Mouse (Mus musculus): ENCODE measurements around the gene Csmd2. TPM values are rescaled to one million over a fixed set of nuclear protein-coding genes. Genes with fewer than 3 reads are reported as not detected.

The Csmd2 gene
- polyA plus RNA-seq, 1 experiment from 2014 or later, result 0.45 TPM

DNA sequence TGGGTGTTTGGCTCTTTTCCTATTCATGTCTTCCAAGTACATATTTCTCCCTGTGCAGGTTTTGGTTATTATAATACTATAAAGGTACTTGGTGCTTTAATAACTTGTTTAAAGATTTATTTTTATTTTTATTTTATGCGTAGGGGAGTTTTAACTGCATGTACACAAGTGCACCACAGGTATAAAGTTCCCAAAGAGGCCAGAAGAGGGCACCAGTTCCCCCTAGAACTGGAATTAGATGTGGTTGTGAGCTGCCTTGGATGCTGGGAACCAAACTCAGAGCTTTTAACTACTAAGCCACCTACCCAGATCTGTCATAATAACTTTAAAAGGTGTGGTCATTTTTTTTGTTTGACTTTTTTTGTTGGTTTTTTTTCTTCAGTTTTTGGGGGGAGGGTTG, 480.4 kb downstream of the Csmd2 start:
- DNase-seq (ENCODE audit: low spot score) (no peak), ATAC-seq (ENCODE audit: low read depth) (no peak)
- Histone ChIP-seq H3K27me3 (replicated peaks; ENCODE audit: control insufficient read depth, insufficient read depth, low read length) (no peaks in the 10 kb centered on the region), H3K27ac (replicated peaks; ENCODE audit: low read depth, low read length) (no peak overlapping the region), H3K9me3 (ENCODE audit: control insufficient read depth, low read length) (no peaks in the 10 kb centered on the region), H3K4me1 (ENCODE audit: control insufficient read depth, insufficient read depth, low read length) (no peaks in the 10 kb centered on the region), H3K4me3 (ENCODE audit: low read depth, low read length) (no peak overlapping the region), H3K36me3 (ENCODE audit: control insufficient read depth, insufficient read depth, low read length) (no peaks in the 10 kb centered on the region), H3K4me2 (ENCODE audit: low read depth, low read length) (no peak overlapping the region), H3K9ac (ENCODE audit: low read depth, low read length) (no peak overlapping the region)
- WGBS, result 85% methylated on average over 1 of the region's 1 CpGs

DNA sequence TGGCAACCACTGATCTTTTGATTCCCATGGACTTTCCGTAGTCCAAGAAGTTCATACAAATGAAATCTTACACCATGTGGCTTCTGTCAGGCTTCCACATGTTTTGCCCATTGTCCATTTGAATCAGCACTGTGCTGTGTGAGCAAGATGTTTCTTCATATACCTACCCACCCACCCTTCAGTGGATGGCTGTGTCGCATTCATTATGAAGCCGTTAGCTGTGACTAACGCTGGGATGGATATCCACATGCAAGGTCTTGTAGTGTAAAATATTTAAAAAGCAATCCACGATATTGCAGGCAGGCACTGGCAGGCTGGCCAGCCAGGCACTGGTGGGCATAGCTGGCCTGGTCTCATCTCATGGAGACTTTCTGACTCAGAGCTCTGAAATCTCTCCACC, 488.6 kb downstream of the Csmd2 start:
- 76% methylated on average over 5 of the region's 5 CpGs for WGBS
- no peak for ATAC-seq (ENCODE audit: low read depth)
- H3K9ac ChIP-seq (ENCODE audit: low read depth, low read length), result no peak overlapping the region

DNA sequence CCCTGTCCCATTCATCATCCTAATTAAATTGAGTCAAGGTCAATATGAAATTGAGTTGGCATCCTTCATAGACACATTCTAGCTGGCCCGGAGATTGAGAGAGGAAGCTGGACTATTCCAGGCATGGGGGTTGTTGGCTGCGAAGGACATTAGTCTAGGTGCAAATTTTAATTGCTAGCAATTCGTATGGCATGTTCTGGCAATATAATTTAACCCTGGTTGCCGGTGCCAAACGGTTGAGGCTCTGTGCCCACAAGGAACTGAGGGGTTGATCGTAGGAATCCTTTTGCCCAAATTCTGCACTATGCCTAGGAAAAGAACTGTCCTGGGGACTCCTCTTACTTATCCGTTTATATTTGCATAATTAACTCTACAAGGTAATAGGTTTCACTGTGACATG, 496.2 kb downstream of the Csmd2 start:
- H3K4me1 ChIP-seq (ENCODE audit: control insufficient read depth, insufficient read depth, low read length), result no peaks in the 10 kb centered on the region
- no peaks in the 10 kb centered on the region for H3K9me3 ChIP-seq (ENCODE audit: control insufficient read depth, low read length)
- no peak overlapping the region for H3K4me3 ChIP-seq (ENCODE audit: low read depth, low read length)
- no peak overlapping the region for H3K27ac ChIP-seq (replicated peaks; ENCODE audit: low read depth, low read length)
- H3K4me2 ChIP-seq (ENCODE audit: low read depth, low read length), result no peak overlapping the region
- no peaks in the 10 kb centered on the region for H3K36me3 ChIP-seq (ENCODE audit: control insufficient read depth, insufficient read depth, low read length)
- WGBS, result 89% methylated on average over 7 of the region's 7 CpGs
- no peak overlapping the region for H3K9ac ChIP-seq (ENCODE audit: low read depth, low read length)
- no peak for ATAC-seq (ENCODE audit: low read depth)
- DNase-seq (ENCODE audit: low spot score), result no peak
- H3K27me3 ChIP-seq (replicated peaks; ENCODE audit: control insufficient read depth, insufficient read depth, low read length), result no peaks in the 10 kb centered on the region

More for the DNA sequence above, 488.6 kb downstream of the Csmd2 start:
- H3K4me1 ChIP-seq (ENCODE audit: control insufficient read depth, insufficient read depth, low read length), result no peaks in the 10 kb centered on the region
- no peaks in the 10 kb centered on the region for H3K27me3 ChIP-seq (replicated peaks; ENCODE audit: control insufficient read depth, insufficient read depth, low read length)
- no peak for DNase-seq (ENCODE audit: low spot score)
- H3K9me3 ChIP-seq (ENCODE audit: control insufficient read depth, low read length), result no peaks in the 10 kb centered on the region
- H3K4me3 ChIP-seq (ENCODE audit: low read depth, low read length), result no peak overlapping the region
- H3K4me2 ChIP-seq (ENCODE audit: low read depth, low read length), result no peak overlapping the region
- H3K27ac ChIP-seq (replicated peaks; ENCODE audit: low read depth, low read length), result no peak overlapping the region
- H3K36me3 ChIP-seq (ENCODE audit: control insufficient read depth, insufficient read depth, low read length), result no peaks in the 10 kb centered on the region

DNA sequence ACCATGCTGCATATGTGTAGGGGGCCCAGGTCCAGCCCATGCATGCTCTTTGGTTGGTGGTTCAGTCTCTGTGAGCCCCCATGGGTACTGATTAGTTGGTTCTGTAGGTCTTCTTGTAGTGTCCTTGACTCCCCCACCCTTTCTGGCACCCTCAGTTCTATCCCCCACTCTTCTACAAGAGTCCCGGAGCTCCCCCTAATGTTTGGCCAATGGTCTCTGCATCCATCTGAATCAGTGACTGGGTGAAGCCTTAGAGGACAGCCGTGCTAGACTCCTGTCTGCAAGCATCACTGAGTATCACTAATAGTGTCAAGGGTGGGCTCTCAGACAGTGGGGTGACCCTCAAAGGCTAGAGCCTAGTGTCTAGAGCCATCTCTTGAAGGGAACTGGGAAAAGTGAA, 497.0 kb downstream of the Csmd2 start:
- no peak for ATAC-seq (ENCODE audit: low read depth)
- no peak overlapping the region for H3K27ac ChIP-seq (replicated peaks; ENCODE audit: low read depth, low read length)
- no peak overlapping the region for H3K4me3 ChIP-seq (ENCODE audit: low read depth, low read length)
- H3K4me2 ChIP-seq (ENCODE audit: low read depth, low read length), result no peak overlapping the region
- no peaks in the 10 kb centered on the region for H3K4me1 ChIP-seq (ENCODE audit: control insufficient read depth, insufficient read depth, low read length)
- DNase-seq (ENCODE audit: low spot score), result no peak
- 79% methylated on average over 2 of the region's 2 CpGs for WGBS
- no peak overlapping the region for H3K9ac ChIP-seq (ENCODE audit: low read depth, low read length)
- no peaks in the 10 kb centered on the region for H3K9me3 ChIP-seq (ENCODE audit: control insufficient read depth, low read length)
- no peaks in the 10 kb centered on the region for H3K27me3 ChIP-seq (replicated peaks; ENCODE audit: control insufficient read depth, insufficient read depth, low read length)
- no peaks in the 10 kb centered on the region for H3K36me3 ChIP-seq (ENCODE audit: control insufficient read depth, insufficient read depth, low read length)

DNA sequence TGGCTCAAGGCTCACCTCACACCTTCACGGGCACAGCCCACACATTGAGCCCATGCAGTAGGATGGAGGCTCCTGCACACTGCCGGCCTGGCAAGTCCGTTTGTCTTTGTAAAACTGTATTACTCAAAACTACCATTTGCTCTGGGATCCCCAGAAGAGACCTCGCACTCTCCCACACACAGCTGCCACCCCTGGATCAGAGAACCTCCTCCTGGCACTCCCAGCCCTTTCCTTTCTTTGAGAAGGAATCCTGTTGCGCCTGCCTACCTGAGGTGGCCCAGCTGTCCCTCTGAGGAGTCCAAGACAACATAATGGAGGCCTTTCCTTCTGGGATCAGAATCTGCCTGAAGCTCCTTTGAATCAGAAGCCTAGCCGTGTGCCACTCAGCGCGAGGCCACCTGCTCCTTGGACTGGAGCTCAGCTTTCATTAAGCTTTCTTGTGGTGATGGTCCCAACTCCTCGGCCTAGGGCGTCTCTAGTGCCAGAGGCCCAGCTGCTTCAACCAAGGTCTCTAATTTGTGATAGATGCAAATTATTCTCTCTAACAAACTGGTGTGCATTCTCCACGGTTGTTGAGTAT, 502.0 kb downstream of the Csmd2 start:
- ATAC-seq (ENCODE audit: low read depth), result no peak
- Histone ChIP-seq H3K4me3 (ENCODE audit: low read depth, low read length) (no peak overlapping the region), H3K9ac (ENCODE audit: low read depth, low read length) (no peak overlapping the region), H3K4me2 (ENCODE audit: low read depth, low read length) (no peak overlapping the region), H3K36me3 (ENCODE audit: control insufficient read depth, insufficient read depth, low read length) (no peaks in the 10 kb centered on the region), H3K4me1 (ENCODE audit: control insufficient read depth, insufficient read depth, low read length) (no peaks in the 10 kb centered on the region), H3K9me3 (ENCODE audit: control insufficient read depth, low read length) (no peaks in the 10 kb centered on the region), H3K27me3 (replicated peaks; ENCODE audit: control insufficient read depth, insufficient read depth, low read length) (no peaks in the 10 kb centered on the region), H3K27ac (replicated peaks; ENCODE audit: low read depth, low read length) (no peak overlapping the region)
- 75% methylated on average over 11 of the region's 11 CpGs for WGBS
- DNase-seq (ENCODE audit: low spot score), result no peak

DNA sequence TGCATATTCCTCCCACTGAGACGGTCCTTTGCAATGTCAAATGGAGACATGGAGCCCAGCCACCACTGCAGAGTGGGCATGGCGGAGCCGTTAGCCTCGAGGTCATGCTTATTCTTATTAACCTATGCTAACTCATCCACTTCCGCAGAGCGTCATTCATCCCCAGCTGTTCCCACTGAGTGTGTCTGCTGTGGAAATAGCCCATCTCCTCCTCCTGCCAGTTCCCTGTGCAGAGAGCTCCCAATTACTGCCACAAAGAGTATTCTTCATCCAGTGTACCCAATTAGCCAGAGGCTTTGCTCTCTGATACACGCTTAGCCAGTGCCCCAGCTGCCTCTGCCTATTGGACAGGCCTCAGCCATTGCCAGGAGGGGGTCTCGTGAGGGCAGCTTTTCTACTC, 504.4 kb downstream of the Csmd2 start:
- 74% methylated on average over 8 of the region's 8 CpGs for WGBS
- H3K36me3 ChIP-seq (ENCODE audit: control insufficient read depth, insufficient read depth, low read length), result no peaks in the 10 kb centered on the region
- H3K4me2 ChIP-seq (ENCODE audit: low read depth, low read length), result no peak overlapping the region
- H3K9ac ChIP-seq (ENCODE audit: low read depth, low read length), result no peak overlapping the region
- H3K9me3 ChIP-seq (ENCODE audit: control insufficient read depth, low read length), result no peaks in the 10 kb centered on the region
- no peaks in the 10 kb centered on the region for H3K4me1 ChIP-seq (ENCODE audit: control insufficient read depth, insufficient read depth, low read length)
- H3K27me3 ChIP-seq (replicated peaks; ENCODE audit: control insufficient read depth, insufficient read depth, low read length), result no peaks in the 10 kb centered on the region
- H3K4me3 ChIP-seq (ENCODE audit: low read depth, low read length), result no peak overlapping the region
- H3K27ac ChIP-seq (replicated peaks; ENCODE audit: low read depth, low read length), result no peak overlapping the region
- ATAC-seq (ENCODE audit: low read depth), result peak; percentile 82; the same call in 1 of the 2 replicates
- DNase-seq (ENCODE audit: low spot score), result peak; percentile 61

DNA sequence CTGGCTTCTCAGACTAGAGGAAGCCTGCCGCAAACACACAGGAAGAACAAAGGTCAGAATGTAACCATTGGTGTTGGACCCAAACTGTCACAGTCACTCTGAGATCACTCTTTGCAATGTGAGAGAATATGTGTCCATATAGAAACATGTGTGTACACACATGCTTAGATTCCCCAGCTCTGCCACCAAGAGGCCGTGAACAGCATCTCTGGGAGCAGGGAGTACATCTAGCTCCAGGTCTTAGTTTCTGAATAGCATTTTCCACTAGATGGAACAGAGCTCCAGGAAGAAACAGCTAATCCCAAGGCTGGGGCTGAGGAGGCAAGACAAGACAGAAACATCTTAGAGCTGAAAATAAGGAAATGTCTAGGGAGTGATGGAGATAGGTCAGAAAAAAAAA, 512.3 kb downstream of the Csmd2 start:
- no peak for DNase-seq (ENCODE audit: low spot score)
- ATAC-seq (ENCODE audit: low read depth), result no peak
- 69% methylated on average over 2 of the region's 2 CpGs for WGBS
- H3K4me1 ChIP-seq (ENCODE audit: control insufficient read depth, insufficient read depth, low read length), result no peaks in the 10 kb centered on the region
- no peaks in the 10 kb centered on the region for H3K27me3 ChIP-seq (replicated peaks; ENCODE audit: control insufficient read depth, insufficient read depth, low read length)
- no peak overlapping the region for H3K4me2 ChIP-seq (ENCODE audit: low read depth, low read length)
- no peak overlapping the region for H3K4me3 ChIP-seq (ENCODE audit: low read depth, low read length)
- H3K27ac ChIP-seq (replicated peaks; ENCODE audit: low read depth, low read length), result no peak overlapping the region
- no peaks in the 10 kb centered on the region for H3K9me3 ChIP-seq (ENCODE audit: control insufficient read depth, low read length)
- H3K36me3 ChIP-seq (ENCODE audit: control insufficient read depth, insufficient read depth, low read length), result no peaks in the 10 kb centered on the region
- no peak overlapping the region for H3K9ac ChIP-seq (ENCODE audit: low read depth, low read length)

DNA sequence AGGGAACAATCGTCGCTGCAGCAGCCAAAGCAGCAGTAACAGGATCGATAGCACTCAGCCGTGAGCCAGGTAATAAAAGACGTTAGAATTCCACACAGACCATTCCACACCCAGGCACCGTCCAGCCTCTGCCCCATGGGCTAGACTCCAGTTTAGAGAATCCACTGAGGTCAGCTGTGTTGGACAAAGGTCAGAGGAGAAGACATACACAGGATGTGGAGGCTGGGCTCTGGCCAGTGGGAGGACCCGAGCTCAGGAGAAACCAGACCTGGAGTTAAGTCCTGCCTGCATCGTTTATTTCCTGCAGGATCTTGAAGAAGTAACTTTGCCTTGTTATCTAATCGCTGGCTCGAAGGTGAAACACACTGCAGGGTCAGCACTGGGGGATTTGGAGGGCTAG, 519.2 kb downstream of the Csmd2 start:
- H3K9me3 ChIP-seq (ENCODE audit: control insufficient read depth, low read length), result no peaks in the 10 kb centered on the region
- H3K27ac ChIP-seq (replicated peaks; ENCODE audit: low read depth, low read length), result no peak overlapping the region
- no peak for ATAC-seq (ENCODE audit: low read depth)
- DNase-seq (ENCODE audit: low spot score), result no peak
- H3K4me1 ChIP-seq (ENCODE audit: control insufficient read depth, insufficient read depth, low read length), result no peaks in the 10 kb centered on the region
- H3K36me3 ChIP-seq (ENCODE audit: control insufficient read depth, insufficient read depth, low read length), result no peaks in the 10 kb centered on the region
- H3K27me3 ChIP-seq (replicated peaks; ENCODE audit: control insufficient read depth, insufficient read depth, low read length), result no peaks in the 10 kb centered on the region
- WGBS, result 35% methylated on average over 10 of the region's 10 CpGs
- no peak overlapping the region for H3K9ac ChIP-seq (ENCODE audit: low read depth, low read length)
- no peak overlapping the region for H3K4me2 ChIP-seq (ENCODE audit: low read depth, low read length)
- H3K4me3 ChIP-seq (ENCODE audit: low read depth, low read length), result no peak overlapping the region

DNA sequence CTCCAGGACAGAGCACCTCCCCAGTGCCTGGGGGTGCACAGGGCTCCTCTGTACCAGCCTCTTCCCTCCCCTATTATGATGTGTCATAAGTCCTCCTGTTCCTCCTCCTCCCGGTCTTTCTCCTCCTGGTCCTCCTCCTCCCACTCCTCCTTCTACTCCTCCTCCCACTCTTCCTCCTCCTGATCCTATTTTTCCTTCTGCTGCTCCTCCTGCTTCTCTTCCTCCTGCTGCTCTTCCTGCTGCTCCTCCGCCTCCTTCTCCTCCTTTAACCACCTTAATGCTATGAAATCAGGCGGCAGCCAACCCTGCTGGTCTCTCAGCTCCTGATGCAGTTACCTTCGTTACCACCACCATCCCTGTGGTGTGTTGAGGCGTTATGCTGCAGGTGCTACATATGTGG, 522.2 kb downstream of the Csmd2 start:
- Histone ChIP-seq H3K36me3 (ENCODE audit: control insufficient read depth, insufficient read depth, low read length) (no peaks in the 10 kb centered on the region), H3K9ac (ENCODE audit: low read depth, low read length) (no peak overlapping the region), H3K9me3 (ENCODE audit: control insufficient read depth, low read length) (no peaks in the 10 kb centered on the region), H3K4me2 (ENCODE audit: low read depth, low read length) (no peak overlapping the region), H3K27me3 (replicated peaks; ENCODE audit: control insufficient read depth, insufficient read depth, low read length) (no peaks in the 10 kb centered on the region), H3K27ac (replicated peaks; ENCODE audit: low read depth, low read length) (no peak overlapping the region), H3K4me1 (ENCODE audit: control insufficient read depth, insufficient read depth, low read length) (no peaks in the 10 kb centered on the region), H3K4me3 (ENCODE audit: low read depth, low read length) (no peak overlapping the region)
- 77% methylated on average over 5 of the region's 5 CpGs for WGBS
- ATAC-seq (ENCODE audit: low read depth) (no peak), DNase-seq (ENCODE audit: low spot score) (no peak)

All from embryonic facial prominence, embryonic 14.5 days (tissue).